Mouse (Mus musculus) stomach, postnatal 0 days (tissue): ENCODE results near the gene 4921511M17Rik.
"Not testable (repeated sequence)": the region's sequence is repeated elsewhere in the genome, so short reads cannot be mapped to it uniquely, and the experiment has no call there.

Source experiments
- CTCF ChIP-seq: IDR thresholded peaks from 2 replicates; pipeline ENCODE4 v1.5.1; 2016; ENCODE audit warnings: antibody characterized with exemption, low read depth, mild to moderate bottlenecking, moderate library complexity
- EP300 ChIP-seq: optimal IDR thresholded peaks from 2 replicates; pipeline ENCODE3; 2016; ENCODE audit warnings: antibody characterized with exemption

- TF ChIP-seq CTCF, EP300: not testable (repeated sequence)
Measured at GRCm38 (mm10) chrX:154012540-154012939, 21.1 kb downstream of the 4921511M17Rik start, which contains the start of gene Samt1.
